Mouse (Mus musculus) stomach, embryonic 15.5 days (tissue): ENCODE measurements at regions not wholly inside any gene's neighbourhood (a gene's known extent, or its start where the extent isn't known, plus 50 kb on each side); places are given as distances from the start of the nearest gene placed in this dataset.

ENCODE experiments used
- ATAC-seq: fragments of 200-750 bp; cut with Nextera tagmentation; 2 replicates; pipeline ENCODE4 v1.8.0; 2017; ENCODE audit warnings: low read depth, moderate number of reproducible peaks, moderate TSS enrichment; ENCODE audit not compliant: insufficient read depth, low FRiP score
- H3K27ac ChIP-seq: fragments of 300-500 bp; sonication (generic); 2 replicates; pipeline ENCODE4 v1.5.1; 2015; ENCODE audit warnings: mild to moderate bottlenecking, inconsistent platforms
- H3K27me3 ChIP-seq: fragments of 300-500 bp; sonication (generic); replicated peaks from 2 replicates; pipeline ENCODE4 v1.6.1; 2015; ENCODE audit warnings: inconsistent platforms
- H3K36me3 ChIP-seq: fragments of 300-500 bp; sonication (generic); 2 replicates; pipeline ENCODE4 v1.6.1; 2015; ENCODE audit warnings: inconsistent platforms
- H3K4me1 ChIP-seq: fragments of 300-500 bp; sonication (generic); 2 replicates; pipeline ENCODE4 v1.6.1; 2015; ENCODE audit warnings: inconsistent platforms
- H3K4me2 ChIP-seq: fragments of 300-500 bp; sonication (generic); 2 replicates; pipeline ENCODE4 v1.6.1; 2015; ENCODE audit warnings: mild to moderate bottlenecking, inconsistent platforms
- H3K4me3 ChIP-seq: fragments of 300-500 bp; sonication (generic); replicated peaks from 2 replicates; pipeline ENCODE4 v1.5.1; 2015; ENCODE audit warnings: inconsistent platforms
- H3K9ac ChIP-seq: fragments of 300-500 bp; sonication (generic); 2 replicates; pipeline ENCODE4 v1.6.1; 2015; ENCODE audit warnings: inconsistent platforms
- H3K9me3 ChIP-seq: fragments of 300-500 bp; sonication (generic); 2 replicates; pipeline ENCODE4 v1.6.1; 2016; ENCODE audit warnings: inconsistent platforms
- WGBS: fragments of 180-500 bp; shearing (Covaris S2); methylation state at CpG from one replicate; pipeline ENCODE4 v1.1.7; 2015; 5-methylcytosine and 5-hydroxymethylcytosine counted together

- no peak overlapping the region for H3K9ac ChIP-seq
- H3K27ac ChIP-seq, result no peak overlapping the region
- H3K9me3 ChIP-seq, result no peaks in the 10 kb centered on the region
- no peak overlapping the region for H3K4me2 ChIP-seq
- WGBS, result 70% methylated on average over 3 of the region's 3 CpGs
- H3K27me3 ChIP-seq, result no peaks in the 10 kb centered on the region
- no peaks in the 10 kb centered on the region for H3K36me3 ChIP-seq
- no peak for ATAC-seq
- no peaks in the 10 kb centered on the region for H3K4me1 ChIP-seq
- no peak overlapping the region for H3K4me3 ChIP-seq
Measured at GRCm38 (mm10) chr13:59358421-59358820, 226.6 kb downstream of the Agtpbp1 start.

GRCm38 (mm10) chr13:59351461-59351860, 233.6 kb downstream of the Agtpbp1 start:
- Histone ChIP-seq H3K27ac (peak overlapping the region; percentile 44; the same call in 1 of the 2 replicates), H3K4me2 (no peak overlapping the region), H3K27me3 (no peaks in the 10 kb centered on the region), H3K36me3 (no peaks in the 10 kb centered on the region), H3K4me1 (no peaks in the 10 kb centered on the region), H3K9ac (no peak overlapping the region), H3K4me3 (no peak overlapping the region), H3K9me3 (no peaks in the 10 kb centered on the region)
- WGBS, result 62% methylated on average over 6 of the region's 6 CpGs
- ATAC-seq, result no peak

DNA sequence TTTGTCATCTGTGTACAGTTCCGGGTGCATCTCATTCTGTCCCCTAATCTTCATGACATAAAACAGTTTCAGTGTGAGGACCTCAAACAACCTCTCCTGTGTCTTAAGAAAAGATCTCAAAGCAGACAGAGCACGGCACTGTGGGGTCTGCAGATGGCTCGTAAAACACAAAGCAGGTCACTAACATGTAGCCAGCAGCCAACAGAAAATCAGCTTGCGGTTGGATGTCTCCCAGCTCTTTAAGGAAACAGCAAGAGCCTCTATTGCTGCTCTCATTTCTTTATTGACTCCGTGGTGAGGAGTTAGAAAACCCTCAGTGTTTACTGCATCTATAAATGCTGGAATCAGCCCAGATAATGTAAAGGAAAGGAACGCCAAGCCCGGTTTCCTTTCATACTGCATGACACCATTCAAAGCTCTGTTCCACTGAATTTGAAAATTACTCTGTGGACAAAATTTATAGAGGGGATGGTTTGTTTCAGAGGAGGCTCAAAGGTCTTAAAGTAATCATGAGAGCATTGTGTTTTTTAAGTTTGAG, 234.3 kb downstream of the Agtpbp1 start:
- ATAC-seq, result no peak
- Histone ChIP-seq H3K9ac (no peak overlapping the region), H3K4me3 (no peak overlapping the region), H3K4me1 (no peaks in the 10 kb centered on the region), H3K36me3 (no peaks in the 10 kb centered on the region), H3K9me3 (no peaks in the 10 kb centered on the region), H3K4me2 (no peak overlapping the region), H3K27me3 (no peaks in the 10 kb centered on the region), H3K27ac (no peak overlapping the region)
- 50% methylated on average over 7 of the region's 7 CpGs for whole genome bisulfite sequencing

DNA sequence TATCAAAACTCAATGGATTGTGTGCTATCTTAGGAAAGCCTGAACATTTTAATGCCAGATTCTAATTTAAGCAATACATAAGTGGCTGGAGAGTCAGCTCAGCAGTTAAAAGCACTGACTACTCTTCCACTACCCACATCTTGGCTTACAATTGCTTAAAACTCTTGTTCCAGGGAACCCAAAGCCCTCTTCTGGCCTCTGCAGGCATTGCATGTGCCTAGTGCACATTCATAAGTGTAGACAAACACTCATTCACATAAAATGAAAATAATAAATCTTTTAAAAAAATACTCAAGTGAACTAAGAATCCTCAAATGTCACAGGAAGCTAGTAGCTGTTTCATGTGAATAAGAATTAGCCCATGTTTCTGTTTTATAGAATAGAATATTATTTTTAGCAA, 236.5 kb downstream of the Agtpbp1 start:
- Histone ChIP-seq H3K27me3 (no peaks in the 10 kb centered on the region), H3K9me3 (no peaks in the 10 kb centered on the region), H3K4me1 (no peaks in the 10 kb centered on the region), H3K36me3 (no peaks in the 10 kb centered on the region), H3K27ac (no peak overlapping the region), H3K4me3 (no peak overlapping the region), H3K4me2 (no peak overlapping the region), H3K9ac (no peak overlapping the region)
- ATAC-seq, result no peak

GRCm38 (mm10) chr13:59341871-59342270, 243.2 kb downstream of the Agtpbp1 start:
- H3K36me3 ChIP-seq, result no peaks in the 10 kb centered on the region
- no peak overlapping the region for H3K27ac ChIP-seq
- no peak overlapping the region for H3K4me3 ChIP-seq
- H3K9me3 ChIP-seq, result no peaks in the 10 kb centered on the region
- H3K4me1 ChIP-seq, result no peaks in the 10 kb centered on the region
- H3K9ac ChIP-seq, result no peak overlapping the region
- H3K27me3 ChIP-seq, result no peaks in the 10 kb centered on the region
- WGBS, result 80% methylated on average over 13 of the region's 13 CpGs
- ATAC-seq, result no peak
- no peak overlapping the region for H3K4me2 ChIP-seq

DNA sequence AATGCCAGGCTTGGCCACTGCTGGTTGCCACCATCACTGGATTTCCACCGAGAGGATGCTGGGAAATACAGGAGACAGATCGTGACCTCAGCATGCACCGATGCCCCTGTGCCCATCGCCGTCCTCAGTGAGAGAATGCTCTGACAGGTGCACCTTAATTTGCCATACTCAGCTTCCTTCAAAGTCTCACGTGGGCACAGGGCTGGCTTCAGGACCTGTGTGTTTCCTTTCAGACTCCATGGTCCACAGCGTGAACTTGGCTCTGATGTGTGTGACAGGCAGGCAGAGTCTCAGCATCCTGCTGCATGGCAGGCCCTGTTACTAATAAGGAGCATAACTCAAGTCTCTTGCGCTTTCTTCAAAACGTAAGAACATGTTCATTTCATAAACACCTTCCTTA, 246.6 kb downstream of the Agtpbp1 start:
- no peak overlapping the region for H3K4me3 ChIP-seq
- no peaks in the 10 kb centered on the region for H3K9me3 ChIP-seq
- no peaks in the 10 kb centered on the region for H3K27me3 ChIP-seq
- H3K27ac ChIP-seq, result no peak overlapping the region
- no peaks in the 10 kb centered on the region for H3K4me1 ChIP-seq
- 78% methylated on average over 9 of the region's 9 CpGs for WGBS
- no peak for ATAC-seq
- H3K36me3 ChIP-seq, result no peaks in the 10 kb centered on the region
- no peak overlapping the region for H3K9ac ChIP-seq
- no peak overlapping the region for H3K4me2 ChIP-seq

- H3K9me3 ChIP-seq, result no peaks in the 10 kb centered on the region
- no peak overlapping the region for H3K4me2 ChIP-seq
- H3K27ac ChIP-seq, result no peak overlapping the region
- no peak overlapping the region for H3K4me3 ChIP-seq
- ATAC-seq, result no peak
- no peak overlapping the region for H3K9ac ChIP-seq
- no peaks in the 10 kb centered on the region for H3K4me1 ChIP-seq
- WGBS, result 79% methylated on average over 3 of the region's 3 CpGs
- H3K36me3 ChIP-seq, result no peaks in the 10 kb centered on the region
- H3K27me3 ChIP-seq, result no peaks in the 10 kb centered on the region
Measured at GRCm38 (mm10) chr13:59323933-59324332, 261.1 kb downstream of the Agtpbp1 start.

- no peak overlapping the region for H3K9ac ChIP-seq
- WGBS, result 37% methylated on average over 5 of the region's 5 CpGs
- no peak overlapping the region for H3K4me2 ChIP-seq
- no peak for ATAC-seq
- no peaks in the 10 kb centered on the region for H3K9me3 ChIP-seq
- H3K36me3 ChIP-seq, result no peaks in the 10 kb centered on the region
- H3K27ac ChIP-seq, result no peak overlapping the region
- no peak overlapping the region for H3K4me3 ChIP-seq
- H3K4me1 ChIP-seq, result no peaks in the 10 kb centered on the region
- no peaks in the 10 kb centered on the region for H3K27me3 ChIP-seq
Measured at GRCm38 (mm10) chr13:59323441-59323840, 261.6 kb downstream of the Agtpbp1 start.

DNA sequence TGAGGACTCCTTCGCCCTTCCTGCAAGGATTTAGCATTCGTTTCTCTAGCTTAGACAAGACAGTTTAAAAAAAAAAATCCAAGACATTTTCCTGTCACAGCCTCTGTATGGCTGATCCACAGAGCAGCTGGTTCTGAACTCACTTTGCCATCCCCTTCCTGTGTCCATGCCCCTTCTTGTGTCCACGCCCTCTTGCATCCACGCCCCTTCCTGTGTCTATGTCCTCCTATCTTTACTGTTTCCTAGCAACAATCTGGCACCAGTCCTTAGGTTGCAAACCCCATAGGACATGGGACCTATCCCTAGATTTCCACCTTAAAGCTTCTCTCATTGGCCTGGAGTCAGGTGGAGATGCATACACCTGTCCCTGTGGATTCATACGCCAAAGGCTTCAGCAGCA, 264.8 kb downstream of the Agtpbp1 start:
- H3K9ac ChIP-seq, result no peak overlapping the region
- no peak overlapping the region for H3K4me2 ChIP-seq
- 82% methylated on average over 5 of the region's 5 CpGs for WGBS
- no peak overlapping the region for H3K4me3 ChIP-seq
- H3K27ac ChIP-seq, result no peak overlapping the region
- H3K27me3 ChIP-seq, result no peaks in the 10 kb centered on the region
- no peaks in the 10 kb centered on the region for H3K36me3 ChIP-seq
- ATAC-seq, result no peak
- H3K9me3 ChIP-seq, result no peaks in the 10 kb centered on the region
- H3K4me1 ChIP-seq, result no peaks in the 10 kb centered on the region

DNA sequence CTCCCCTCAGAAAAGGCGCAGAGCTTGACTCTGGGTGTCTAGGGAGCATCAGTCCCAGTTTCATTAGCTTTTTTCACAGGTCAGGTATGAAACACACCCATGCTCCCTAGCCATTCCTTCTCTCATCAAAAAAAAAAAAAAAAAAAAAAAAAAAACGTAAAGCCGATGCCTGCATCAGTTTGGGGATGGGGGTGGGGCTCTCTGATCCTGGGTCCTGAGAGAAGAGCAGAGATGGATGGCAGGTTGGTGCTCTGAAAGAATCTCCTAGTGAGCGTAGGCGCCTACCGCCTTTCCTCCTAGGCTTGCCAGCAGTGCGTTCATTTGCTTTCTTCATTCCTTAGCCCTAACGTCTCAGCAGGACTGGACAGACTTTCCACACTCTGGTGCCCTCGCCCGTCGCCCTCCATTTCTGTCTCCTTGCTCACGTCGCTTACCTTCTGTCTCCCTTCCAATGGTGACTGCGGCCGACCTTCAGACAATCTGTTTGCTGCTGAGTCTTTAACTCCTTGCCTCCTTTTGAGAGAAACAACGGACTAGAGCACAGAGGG, 267.5 kb downstream of the Agtpbp1 start:
- no peak for ATAC-seq
- 60% methylated on average over 16 of the region's 16 CpGs for WGBS
- no peak overlapping the region for H3K4me2 ChIP-seq
- no peaks in the 10 kb centered on the region for H3K4me1 ChIP-seq
- H3K9me3 ChIP-seq, result no peaks in the 10 kb centered on the region
- no peaks in the 10 kb centered on the region for H3K36me3 ChIP-seq
- no peak overlapping the region for H3K9ac ChIP-seq
- no peak overlapping the region for H3K27ac ChIP-seq
- no peak overlapping the region for H3K4me3 ChIP-seq
- no peaks in the 10 kb centered on the region for H3K27me3 ChIP-seq

DNA sequence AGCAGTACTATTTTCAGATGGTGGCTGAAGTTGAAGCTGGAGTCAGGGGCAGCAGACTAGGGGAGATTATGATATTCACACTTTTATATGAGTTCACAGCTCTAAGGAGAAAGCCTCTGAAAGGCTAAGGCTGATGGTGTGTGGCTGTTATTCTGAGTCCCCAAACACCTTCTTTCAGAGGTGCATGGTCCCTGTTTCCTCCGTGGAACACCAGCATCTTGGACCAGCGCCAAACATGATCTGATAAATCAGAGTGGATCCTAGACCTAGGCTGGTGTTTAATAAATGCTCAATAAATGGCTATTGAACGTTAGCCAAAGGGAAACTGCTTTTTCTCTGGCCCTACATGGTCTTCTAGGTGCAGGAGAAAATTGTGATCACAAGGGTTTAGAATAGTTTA, 269.2 kb downstream of the Agtpbp1 start:
- Histone ChIP-seq H3K27ac (no peak overlapping the region), H3K36me3 (no peaks in the 10 kb centered on the region), H3K4me1 (no peaks in the 10 kb centered on the region), H3K9ac (no peak overlapping the region), H3K4me2 (no peak overlapping the region), H3K9me3 (no peaks in the 10 kb centered on the region), H3K27me3 (no peaks in the 10 kb centered on the region), H3K4me3 (no peak overlapping the region)
- ATAC-seq, result no peak
- 53% methylated on average over 3 of the region's 3 CpGs for WGBS

DNA sequence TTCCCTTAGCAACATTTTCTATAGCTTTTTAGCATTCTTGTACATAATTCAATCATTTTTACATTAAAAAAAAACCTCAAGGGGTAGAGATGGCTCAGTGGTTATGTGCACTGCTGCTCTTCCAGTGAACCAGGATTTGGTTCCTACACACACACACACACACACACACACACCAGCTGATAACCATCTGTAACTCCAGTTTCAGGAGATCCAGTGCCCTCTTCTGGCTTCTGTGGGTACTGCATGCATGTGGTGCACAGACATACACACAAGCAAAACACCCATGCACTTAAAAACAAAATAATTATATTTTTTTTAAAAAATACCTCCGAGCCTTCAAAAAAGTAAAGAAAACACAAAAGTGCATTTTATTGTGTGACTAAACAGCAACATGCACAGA, 270.6 kb downstream of the Agtpbp1 start:
- Histone ChIP-seq H3K9me3 (no peaks in the 10 kb centered on the region), H3K27me3 (no peaks in the 10 kb centered on the region), H3K4me3 (no peak overlapping the region), H3K4me1 (no peaks in the 10 kb centered on the region), H3K9ac (no peak overlapping the region), H3K36me3 (no peaks in the 10 kb centered on the region), H3K4me2 (no peak overlapping the region), H3K27ac (no peak overlapping the region)
- WGBS, result 59% methylated on average over 1 of the region's 1 CpGs
- ATAC-seq, result no peak

- ATAC-seq, result no peak
- Histone ChIP-seq H3K4me3 (no peak overlapping the region), H3K36me3 (no peaks in the 10 kb centered on the region), H3K4me2 (no peak overlapping the region), H3K27ac (no peak overlapping the region), H3K9ac (no peak overlapping the region), H3K27me3 (no peaks in the 10 kb centered on the region), H3K9me3 (no peaks in the 10 kb centered on the region), H3K4me1 (no peaks in the 10 kb centered on the region)
- 84% methylated on average over 7 of the region's 7 CpGs for WGBS
Measured at GRCm38 (mm10) chr13:59313725-59314330, 271.2 kb downstream of the Agtpbp1 start.
